Mouse (Mus musculus) liver, adult 2 months (tissue): ENCODE data around the gene Gpr157. TPM values are rescaled to one million over a fixed set of nuclear protein-coding genes. Genes with fewer than 3 reads are reported as not detected.

ENCODE experiments used
- DNase-seq: peaks from one replicate; pipeline ENCODE4 v3.0.0-alpha.2; 2011; ENCODE audit warnings: low read depth, low spot score; ENCODE audit errors: extremely low read depth
- H3K27ac ChIP-seq: fragments of 200-500 bp; replicated peaks from 2 replicates; pipeline ENCODE4 v1.5.1; 2012; ENCODE audit warnings: low read depth, mild to moderate bottlenecking, control low read depth, inconsistent platforms, low read length; ENCODE audit not compliant: insufficient read depth
- H3K27me3 ChIP-seq: fragments of 200-500 bp; 2 replicates; pipeline ENCODE4 v1.6.1; 2012; ENCODE audit warnings: mild to moderate bottlenecking, moderate library complexity, low read length, inconsistent platforms; ENCODE audit not compliant: control insufficient read depth, insufficient read depth
- H3K36me3 ChIP-seq: fragments of 200-500 bp; 2 replicates; pipeline ENCODE4 v1.6.1; 2012; ENCODE audit warnings: low read length, inconsistent platforms; ENCODE audit not compliant: control insufficient read depth, insufficient read depth
- H3K4me1 ChIP-seq: fragments of 200-500 bp; 2 replicates; pipeline ENCODE4 v1.6.1; 2011; ENCODE audit warnings: low read length; ENCODE audit not compliant: control insufficient read depth, insufficient read depth
- H3K4me3 ChIP-seq: fragments of 200-500 bp; 2 replicates; pipeline ENCODE4 v1.5.1; 2011; ENCODE audit warnings: low read depth, mild to moderate bottlenecking, control low read depth, low read length, moderate library complexity; ENCODE audit not compliant: insufficient read depth
- H3K79me2 ChIP-seq: fragments of 200-500 bp; 2 replicates; pipeline ENCODE4 v1.6.1; 2012; ENCODE audit warnings: inconsistent platforms, mild to moderate bottlenecking, low read length, moderate library complexity; ENCODE audit not compliant: control insufficient read depth, insufficient read depth
- H3K9ac ChIP-seq: fragments of 200-500 bp; 2 replicates; pipeline ENCODE4 v1.6.1; 2012; ENCODE audit warnings: low read depth, mild to moderate bottlenecking, control low read depth, inconsistent platforms, low read length
- CTCF ChIP-seq: fragments of 200-500 bp; IDR thresholded peaks from 2 replicates; pipeline ENCODE4 v1.5.1; 2011; ENCODE audit warnings: low read depth, low read length, control low read depth
- POLR2A ChIP-seq: fragments of 200-500 bp; IDR thresholded peaks from 2 replicates; pipeline ENCODE4 v1.6.1; 2011; ENCODE audit warnings: low read length, control low read depth; ENCODE audit not compliant: insufficient read depth; ENCODE audit errors: extremely low read depth
- WGBS: fragments of 180-500 bp; shearing (Covaris S2); methylation state at CpG from one replicate; pipeline ENCODE4 v1.1.7; 2018; 5-methylcytosine and 5-hydroxymethylcytosine counted together
- polyA plus RNA-seq: library from polyadenylated mRNA; depleted of rRNA; stranded (reverse); fragments of >200 nt; gene quantifications from 2 replicates; pipeline ENCODE4 v1.2.3, GENCODE M21; 2012
- total RNA-seq: library from RNA; depleted of rRNA; stranded (reverse); fragments of >200 nt; gene quantifications from 2 replicates; pipeline ENCODE4 v1.2.3, GENCODE M21; 2014

The Gpr157 gene
- total and polyA plus RNA-seq, 2 experiments = 1.6 to 2.0 TPM

DNA sequence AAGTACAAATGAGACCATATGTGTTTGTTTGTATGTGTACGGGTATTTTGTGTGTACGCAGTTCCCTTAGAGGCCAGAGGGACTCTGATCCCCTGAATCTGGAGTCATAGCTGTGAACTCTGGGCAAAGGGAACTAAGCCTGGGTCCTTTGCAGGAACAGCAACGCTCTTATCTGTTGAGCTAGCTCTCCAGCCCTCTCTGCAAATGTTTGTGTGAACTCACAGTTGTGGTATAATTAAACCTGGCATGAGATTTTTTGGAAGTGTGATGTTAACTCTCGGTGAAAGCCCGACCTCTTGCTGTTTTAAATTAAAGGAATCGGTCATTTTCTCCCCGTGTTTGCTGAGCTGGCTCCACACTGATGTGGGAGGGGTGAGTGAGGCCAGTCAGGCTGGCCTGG is 18.5 kb downstream of the Gpr157 start:
- no peaks in the 10 kb centered on the region for H3K27me3 ChIP-seq
- H3K4me3 ChIP-seq = no peak overlapping the region
- H3K36me3 ChIP-seq = no peaks in the 10 kb centered on the region
- H3K9ac ChIP-seq = no peak overlapping the region
- TF ChIP-seq POLR2A (no peak), CTCF (no peak)
- no peaks in the 10 kb centered on the region for H3K79me2 ChIP-seq
- WGBS = 15% methylated on average over 7 of the region's 7 CpGs
- H3K4me1 ChIP-seq = peaks cover 7% of the 10 kb centered on the region
- H3K27ac ChIP-seq = peak overlapping the region; percentile 82
- DNase-seq = peak; percentile 91

DNA sequence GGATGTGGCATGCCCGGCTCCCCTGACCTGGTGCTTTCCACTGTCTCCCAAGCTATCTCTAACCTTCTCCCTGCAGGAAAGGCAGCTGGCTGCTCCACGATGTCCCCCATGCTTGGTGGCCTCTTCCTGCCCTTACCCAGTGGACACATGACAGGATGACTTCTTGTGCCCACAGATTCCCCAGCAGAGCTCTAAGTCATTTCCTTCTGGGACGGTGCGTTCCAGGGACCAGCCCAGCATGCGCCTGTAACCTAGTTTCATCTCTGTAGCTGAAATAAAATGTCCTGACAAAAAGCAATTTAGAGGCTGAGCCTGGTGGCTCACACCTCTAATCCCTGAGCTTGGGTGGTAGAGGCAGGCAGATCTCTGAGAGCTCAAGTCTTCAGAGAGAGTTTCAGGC is 19.5 kb downstream of the Gpr157 start:
- no peak for TF ChIP-seq POLR2A
- no peak for TF ChIP-seq CTCF
- no peaks in the 10 kb centered on the region for H3K79me2 ChIP-seq
- H3K36me3 ChIP-seq = no peaks in the 10 kb centered on the region
- H3K27ac ChIP-seq = no peak overlapping the region; the same call in 1 of the 2 replicates
- H3K27me3 ChIP-seq = no peaks in the 10 kb centered on the region
- H3K9ac ChIP-seq = no peak overlapping the region
- 80% methylated on average over 5 of the region's 5 CpGs for WGBS
- H3K4me3 ChIP-seq = no peak overlapping the region
- no peak for DNase-seq
- H3K4me1 ChIP-seq = peaks cover 7% of the 10 kb centered on the region

DNA sequence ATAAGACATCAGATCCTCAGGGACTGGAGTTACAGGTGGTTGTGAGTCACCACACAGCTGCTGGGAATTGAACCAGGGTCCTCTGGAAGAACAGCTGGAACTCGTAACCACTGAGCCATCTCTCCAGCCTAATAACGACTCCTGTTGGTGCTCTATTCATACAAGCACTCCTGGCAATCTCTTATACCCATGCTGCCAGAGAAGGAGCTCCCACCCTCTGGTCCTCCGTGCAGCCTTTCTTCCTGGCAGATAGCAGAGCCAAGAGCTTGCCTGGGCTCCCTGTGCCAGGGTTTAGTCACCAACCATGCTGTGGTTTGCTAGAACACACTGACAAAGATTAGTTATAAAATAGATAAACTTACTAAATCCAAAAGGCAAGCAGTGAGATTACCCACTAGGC is 22.5 kb downstream of the Gpr157 start:
- TF ChIP-seq CTCF (no peak), POLR2A (no peak)
- Histone ChIP-seq H3K4me3 (no peak overlapping the region), H3K4me1 (peaks cover 7% of the 10 kb centered on the region), H3K36me3 (no peaks in the 10 kb centered on the region), H3K79me2 (no peaks in the 10 kb centered on the region), H3K27ac (no peak overlapping the region), H3K9ac (no peak overlapping the region), H3K27me3 (no peaks in the 10 kb centered on the region)
- DNase-seq = no peak
- 78% methylated on average over 3 of the region's 3 CpGs for WGBS

DNA sequence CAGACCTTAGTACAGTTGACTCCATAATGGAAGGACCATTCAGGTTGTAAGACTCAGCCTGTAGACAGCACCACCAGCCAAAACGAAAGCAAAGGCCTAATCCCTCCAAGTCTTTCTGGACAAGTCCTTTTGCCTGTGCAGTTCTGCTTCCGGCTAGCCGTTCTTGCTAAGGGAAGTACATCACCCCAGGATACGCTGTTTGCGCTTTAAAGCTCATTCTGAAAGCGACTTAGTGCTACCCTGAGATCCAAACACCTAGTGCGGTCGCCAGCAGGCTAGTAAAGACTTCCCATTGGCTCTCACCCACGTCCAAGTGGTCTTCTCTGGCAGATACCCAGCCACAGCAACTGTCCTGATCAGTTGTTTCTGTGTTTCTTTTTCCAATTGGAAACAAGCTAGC is 23.2 kb downstream of the Gpr157 start:
- H3K4me3 ChIP-seq = no peak overlapping the region
- DNase-seq = no peak
- no peaks in the 10 kb centered on the region for H3K27me3 ChIP-seq
- H3K36me3 ChIP-seq = no peaks in the 10 kb centered on the region
- TF ChIP-seq POLR2A = no peak
- no peak for TF ChIP-seq CTCF
- peaks cover 7% of the 10 kb centered on the region for H3K4me1 ChIP-seq
- H3K27ac ChIP-seq = no peak overlapping the region
- no peak overlapping the region for H3K9ac ChIP-seq
- WGBS = 88% methylated on average over 9 of the region's 9 CpGs
- H3K79me2 ChIP-seq = no peaks in the 10 kb centered on the region

DNA sequence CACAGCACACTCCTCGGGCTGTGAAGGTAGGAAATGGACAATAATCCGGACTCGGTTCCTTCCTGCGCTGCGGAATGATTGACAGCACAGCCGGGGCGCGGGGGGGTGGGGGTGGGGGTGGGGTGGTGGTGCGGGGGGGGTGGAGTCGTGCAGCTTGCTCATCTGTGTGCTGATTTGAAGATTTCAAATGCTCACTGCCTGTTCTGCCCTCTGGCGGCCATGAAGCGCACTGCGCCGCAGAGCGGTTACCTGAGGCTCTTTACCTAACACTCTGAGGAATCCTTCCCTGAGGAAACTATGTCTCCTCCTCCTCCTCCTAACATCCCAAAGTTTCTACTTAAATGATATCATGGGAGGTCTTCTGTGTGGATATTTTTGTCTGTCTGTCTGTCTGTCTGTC is 25.7 kb downstream of the Gpr157 start:
- DNase-seq = peak; percentile 46
- Histone ChIP-seq H3K27ac (no peak overlapping the region), H3K79me2 (no peaks in the 10 kb centered on the region), H3K36me3 (no peaks in the 10 kb centered on the region), H3K4me3 (no peak overlapping the region), H3K4me1 (no peaks in the 10 kb centered on the region), H3K27me3 (no peaks in the 10 kb centered on the region), H3K9ac (no peak overlapping the region)
- TF ChIP-seq CTCF (peak; percentile 95), POLR2A (no peak)
- 7% methylated on average over 15 of the region's 15 CpGs for WGBS

DNA sequence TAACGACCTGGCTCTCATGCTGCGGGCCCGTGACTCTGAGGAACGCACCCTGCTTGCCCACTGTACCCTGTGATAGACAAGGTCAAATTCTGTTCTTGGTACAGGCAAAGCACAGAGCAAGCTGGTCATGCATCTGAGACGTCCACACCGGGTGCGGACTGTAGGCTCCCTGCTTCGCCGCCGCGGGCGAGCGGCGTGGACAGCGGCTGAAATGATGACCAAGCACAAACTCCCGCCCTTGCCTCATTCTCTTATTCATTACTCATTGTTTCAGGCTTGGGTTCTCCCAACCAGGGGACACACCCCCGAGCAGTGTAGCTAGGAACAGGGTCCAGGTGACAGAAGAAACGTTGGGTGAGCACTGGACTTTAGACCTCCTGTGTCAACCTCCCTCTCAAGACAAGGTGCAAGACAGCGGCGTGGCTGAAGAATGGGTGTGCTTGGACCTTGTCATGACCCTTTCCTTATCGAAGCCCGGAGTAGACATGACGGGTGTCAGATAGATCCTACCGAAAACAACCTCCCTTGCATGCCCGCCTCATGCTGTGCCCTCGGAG is 27.4 kb downstream of the Gpr157 start:
- WGBS = 92% methylated on average over 26 of the region's 26 CpGs
- no peaks in the 10 kb centered on the region for H3K36me3 ChIP-seq
- H3K4me1 ChIP-seq = no peaks in the 10 kb centered on the region
- H3K27me3 ChIP-seq = no peaks in the 10 kb centered on the region
- no peak overlapping the region for H3K4me3 ChIP-seq
- no peak for TF ChIP-seq POLR2A
- no peak for TF ChIP-seq CTCF
- no peak overlapping the region for H3K27ac ChIP-seq
- H3K9ac ChIP-seq = no peak overlapping the region
- no peak for DNase-seq
- no peaks in the 10 kb centered on the region for H3K79me2 ChIP-seq
